Mouse (Mus musculus): ENCODE data around the gene 9330159F19Rik.

- TF ChIP-seq CTCF (IDR thresholded peaks at IDR 0.05; ENCODE audit: borderline replicate concordance, insufficient read depth, low read depth, low read length): no peak
- TF ChIP-seq POLR2A (IDR thresholded peaks at IDR 0.05; ENCODE audit: borderline replicate concordance, insufficient read depth, low read length): no peak
Observed at GRCm38 (mm10) chr10:29198642-29199041, 12.8 kb upstream of the 9330159F19Rik start, which contains the start of gene Gm49353.

All from cerebellum, adult 2 months (tissue).